Mouse (Mus musculus) midbrain, embryonic 11.5 days (tissue): ENCODE data around the gene Cdr2l. TPM values are rescaled to one million over a fixed set of nuclear protein-coding genes. Genes with fewer than 3 reads are reported as not detected.
A peak's percentile ranks its signal among the peaks of the same experiment; 100 is the strongest.

Experiments used
- ATAC-seq: fragments of 200-750 bp; cut with Nextera tagmentation; 2 replicates; pipeline ENCODE4 v1.8.0; 2017; ENCODE audit warnings: moderate TSS enrichment, moderate library complexity; ENCODE audit not compliant: low FRiP score
- DNase-seq: peaks from one replicate; pipeline ENCODE4 v3.0.0; 2015; ENCODE audit warnings: low spot score; ENCODE audit errors: missing footprints
- H3K27ac ChIP-seq: fragments of 300-500 bp; sonication (generic); 2 replicates; pipeline ENCODE4 v1.5.1; 2014; ENCODE audit warnings: low read depth, low read length
- H3K27me3 ChIP-seq: fragments of 300-500 bp; sonication (generic); 2 replicates; pipeline ENCODE4 v1.6.1; 2014; ENCODE audit warnings: mild to moderate bottlenecking, low read length, moderate library complexity, mixed read lengths; ENCODE audit not compliant: control insufficient read depth, insufficient read depth
- H3K36me3 ChIP-seq: fragments of 300-500 bp; sonication (generic); 2 replicates; pipeline ENCODE4 v1.6.1; 2014; ENCODE audit warnings: mild to moderate bottlenecking, low read length, moderate library complexity, mixed read lengths; ENCODE audit not compliant: control insufficient read depth, insufficient read depth
- H3K4me1 ChIP-seq: fragments of 300-500 bp; sonication (generic); 2 replicates; pipeline ENCODE4 v1.6.1; 2014; ENCODE audit warnings: low read length; ENCODE audit not compliant: control insufficient read depth, insufficient read depth
- H3K4me2 ChIP-seq: fragments of 300-500 bp; sonication (generic); 2 replicates; pipeline ENCODE4 v1.6.1; 2014; ENCODE audit warnings: mild to moderate bottlenecking, moderate library complexity
- H3K4me3 ChIP-seq: fragments of 300-500 bp; sonication (generic); 2 replicates; pipeline ENCODE4 v1.5.1; 2014; ENCODE audit warnings: low read depth, low read length
- H3K9ac ChIP-seq: fragments of 300-500 bp; sonication (generic); 2 replicates; pipeline ENCODE4 v1.6.1; 2014; ENCODE audit warnings: low read length
- H3K9me3 ChIP-seq: fragments of 300-500 bp; sonication (generic); 2 replicates; pipeline ENCODE4 v1.6.1; 2016; ENCODE audit warnings: low read length; ENCODE audit not compliant: control insufficient read depth
- WGBS: fragments of 180-500 bp; shearing (Covaris S2); extraction: QIAGEN DNeasy Blood & Tissue Kit; methylation state at CpG from one replicate; pipeline ENCODE4 v1.1.7; 2014; 5-methylcytosine and 5-hydroxymethylcytosine counted together
- polyA plus RNA-seq: library from polyadenylated mRNA; unstranded; fragments of >200 nt; fragmentation: Nextera tagmentation; extraction: Ambion mirVana; gene quantifications from 2 replicates; pipeline ENCODE4 v1.2.1, GENCODE M21; 2014

The Cdr2l gene
- polyA plus RNA-seq, 1 experiment from 2014 or later: 20.9 TPM

- ATAC-seq (no peak), DNase-seq (no peak)
- no peaks in the 10 kb centered on the region for H3K4me1 ChIP-seq
- no peak overlapping the region for H3K9ac ChIP-seq
- peaks cover 27% of the 10 kb centered on the region for H3K36me3 ChIP-seq
- H3K4me3 ChIP-seq: no peak overlapping the region
- H3K27ac ChIP-seq: no peak overlapping the region
- no peaks in the 10 kb centered on the region for H3K9me3 ChIP-seq
- 86% methylated on average over 7 of the region's 7 CpGs for WGBS
- H3K27me3 ChIP-seq: no peaks in the 10 kb centered on the region
- H3K4me2 ChIP-seq: no peak overlapping the region
These were observed 9.6 kb downstream of the Cdr2l start for GRCm38 (mm10) chr11:115391358-115391757.

- WGBS: 68% methylated on average over 34 of the region's 34 CpGs
- ATAC-seq (no peak), DNase-seq (no peak)
- H3K36me3 ChIP-seq: peaks cover 27% of the 10 kb centered on the region
- no peak overlapping the region for H3K4me3 ChIP-seq
- no peaks in the 10 kb centered on the region for H3K27me3 ChIP-seq
- H3K4me1 ChIP-seq: no peaks in the 10 kb centered on the region
- H3K4me2 ChIP-seq: no peak overlapping the region
- no peak overlapping the region for H3K9ac ChIP-seq
- H3K27ac ChIP-seq: no peak overlapping the region
- no peaks in the 10 kb centered on the region for H3K9me3 ChIP-seq
These were observed 12.1 kb downstream of the Cdr2l start for GRCm38 (mm10) chr11:115393721-115394325.

GRCm38 (mm10) chr11:115398085-115398484 is 16.4 kb downstream of the Cdr2l start:
- Histone ChIP-seq H3K27me3 (no peaks in the 10 kb centered on the region), H3K9ac (no peak overlapping the region), H3K36me3 (peaks cover 17% of the 10 kb centered on the region), H3K4me2 (no peak overlapping the region), H3K9me3 (no peaks in the 10 kb centered on the region), H3K4me1 (no peaks in the 10 kb centered on the region; the same call in 1 of the 2 replicates), H3K4me3 (no peak overlapping the region), H3K27ac (no peak overlapping the region)
- WGBS: 82% methylated on average over 7 of the region's 7 CpGs
- DNase-seq: no peak
- no peak for ATAC-seq

GRCm38 (mm10) chr11:115400126-115400525 is 18.4 kb downstream of the Cdr2l start:
- WGBS: 92% methylated on average over 3 of the region's 3 CpGs
- H3K9me3 ChIP-seq: no peaks in the 10 kb centered on the region
- no peak for DNase-seq
- peak overlapping the region; percentile 77; the same call in 1 of the 2 replicates for H3K27ac ChIP-seq
- H3K9ac ChIP-seq: no peak overlapping the region
- no peak overlapping the region for H3K4me2 ChIP-seq
- no peaks in the 10 kb centered on the region for H3K27me3 ChIP-seq
- no peak for ATAC-seq
- H3K4me1 ChIP-seq: peaks cover 10% of the 10 kb centered on the region
- no peaks in the 10 kb centered on the region for H3K36me3 ChIP-seq
- H3K4me3 ChIP-seq: no peak overlapping the region

GRCm38 (mm10) chr11:115400630-115401391 is 19.1 kb downstream of the Cdr2l start:
- no peaks in the 10 kb centered on the region for H3K9me3 ChIP-seq
- no peak overlapping the region for H3K4me3 ChIP-seq
- no peak for DNase-seq
- peak overlapping the region; percentile 7; the same call in 1 of the 2 replicates for H3K4me2 ChIP-seq
- no peaks in the 10 kb centered on the region; the same call in 1 of the 2 replicates for H3K36me3 ChIP-seq
- no peak overlapping the region for H3K9ac ChIP-seq
- 45% methylated on average over 11 of the region's 11 CpGs for WGBS
- H3K27ac ChIP-seq: peak overlapping the region; percentile 77
- H3K4me1 ChIP-seq: peaks cover 11% of the 10 kb centered on the region
- peak; percentile 26; the same call in 1 of the 2 replicates for ATAC-seq
- H3K27me3 ChIP-seq: no peaks in the 10 kb centered on the region

GRCm38 (mm10) chr11:115403338-115404124 is 21.8 kb downstream of the Cdr2l start, which contains the start of gene Mrpl58:
Gene Mrpl58 (plus strand): TSS chr11:115403752.
- peaks cover 18% of the 10 kb centered on the region for H3K4me1 ChIP-seq
- peaks cover 6% of the 10 kb centered on the region for H3K36me3 ChIP-seq
- 3% methylated on average over 50 of the region's 50 CpGs for WGBS
- ATAC-seq (peak; percentile 90), DNase-seq (peak; percentile 98)
- no peaks in the 10 kb centered on the region for H3K9me3 ChIP-seq
- H3K27me3 ChIP-seq: no peaks in the 10 kb centered on the region
- H3K4me3 ChIP-seq: peak within 1 kb of the TSS; percentile 76
- peak within 1 kb of the TSS; percentile 90 for H3K9ac ChIP-seq
- H3K4me2 ChIP-seq: peak within 1 kb of the TSS; percentile 90
- peak within 1 kb of the TSS; percentile 62 for H3K27ac ChIP-seq

GRCm38 (mm10) chr11:115405723-115406122 is 24.0 kb downstream of the Cdr2l start:
- Histone ChIP-seq H3K4me1 (peaks cover 40% of the 10 kb centered on the region), H3K9me3 (no peaks in the 10 kb centered on the region), H3K36me3 (peaks cover 6% of the 10 kb centered on the region), H3K4me2 (no peak overlapping the region), H3K27ac (no peak overlapping the region), H3K27me3 (no peaks in the 10 kb centered on the region), H3K4me3 (no peak overlapping the region), H3K9ac (no peak overlapping the region)
- ATAC-seq (no peak), DNase-seq (no peak)
- 96% methylated on average over 6 of the region's 6 CpGs for WGBS

- H3K4me2 ChIP-seq: no peak overlapping the region
- no peak for DNase-seq
- no peaks in the 10 kb centered on the region for H3K27me3 ChIP-seq
- no peak overlapping the region for H3K9ac ChIP-seq
- peaks cover 52% of the 10 kb centered on the region for H3K4me1 ChIP-seq
- ATAC-seq: no peak
- H3K4me3 ChIP-seq: no peak overlapping the region
- peaks cover 6% of the 10 kb centered on the region for H3K36me3 ChIP-seq
- WGBS: 96% methylated on average over 17 of the region's 17 CpGs
- H3K9me3 ChIP-seq: no peaks in the 10 kb centered on the region
- no peak overlapping the region for H3K27ac ChIP-seq
These were observed 25.2 kb downstream of the Cdr2l start for GRCm38 (mm10) chr11:115406858-115407401.
